Comparison of ENCODE assay signal across 8 mouse cellular contexts in the genomic region with DNA sequence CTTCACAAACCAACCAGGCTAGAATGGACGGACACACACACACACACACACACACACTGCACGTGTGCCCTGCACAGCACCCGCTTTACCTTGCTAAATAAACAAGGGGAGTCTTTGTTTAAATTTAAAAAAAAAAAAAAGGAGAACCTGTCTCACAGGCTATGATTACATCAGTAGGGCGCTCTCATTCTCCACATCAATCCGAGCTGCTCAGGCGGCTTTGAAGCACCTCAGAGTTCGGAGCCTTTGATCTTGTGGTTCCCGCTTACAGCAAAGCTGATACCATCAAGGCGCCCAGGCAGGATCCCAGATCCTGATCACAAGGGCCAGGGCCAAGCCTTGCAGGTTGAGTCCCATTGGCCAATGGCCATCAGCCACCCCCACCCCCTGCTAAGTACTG. TPM values are rescaled to one million over a fixed set of nuclear protein-coding genes. Genes with fewer than 3 reads are reported as not detected.
A peak's percentile ranks its signal among the peaks of the same experiment; 100 is the strongest.
DNase-seq lines count a peak whose midpoint lies in the region; ATAC-seq and TF ChIP-seq lines count a peak whose summit lies in the region.

No protein-coding gene starts in this region.

- H3K36me3 ChIP-seq in heart, embryonic 13.5 days: 0 out of 2 replicates have a peak, but pooled peaks cover 3% of the 10 kb centered on the region
- no peaks in the 10 kb centered on the region for H3K36me3 ChIP-seq in liver, postnatal 0 days (replicated peaks; ENCODE audit: insufficient read depth, low read length)

- no peaks in the 10 kb centered on the region for H3K27me3 ChIP-seq in heart, embryonic 13.5 days (replicated peaks)
- no peaks in the 10 kb centered on the region for H3K27me3 ChIP-seq in liver, postnatal 0 days (ENCODE audit: insufficient read depth, low read length)

- peaks cover 58% of the 10 kb centered on the region for H3K4me1 ChIP-seq in heart, embryonic 13.5 days
- H3K4me1 ChIP-seq in liver, postnatal 0 days (ENCODE audit: insufficient read depth): peaks cover 29% of the 10 kb centered on the region

- no peak for DNase-seq in heart, postnatal 10 days
- peak; percentile 92 for DNase-seq in T-cell, adult 2 months (ENCODE audit: low spot score)
- DNase-seq in liver, postnatal 0 days: peak; percentile 38
- peak; percentile 70 for DNase-seq in thymus, postnatal 4 days
- no peak for DNase-seq in retina, embryonic 14.5 days (ENCODE audit: low spot score)
- no peak for DNase-seq in left cerebral cortex, postnatal 36 days (ENCODE audit: low spot score in 2 of 2)

- no peak overlapping the region for H3K27ac ChIP-seq in heart, embryonic 13.5 days (replicated peaks)
- peak overlapping the region; percentile 74; the same call in 1 of the 2 replicates for H3K27ac ChIP-seq in liver, postnatal 0 days (ENCODE audit: low read depth)

- no peak for TF ChIP-seq EP300 in liver, postnatal 0 days (IDR thresholded peaks at IDR 0.05; ENCODE audit: low read depth)

- H3K9ac ChIP-seq in heart, embryonic 13.5 days: no peak overlapping the region
- H3K9ac ChIP-seq in liver, postnatal 0 days (replicated peaks): no peak overlapping the region

- H3K9me3 ChIP-seq in heart, embryonic 13.5 days: no peaks in the 10 kb centered on the region
- no peaks in the 10 kb centered on the region for H3K9me3 ChIP-seq in liver, postnatal 0 days (ENCODE audit: low read length)

- peak overlapping the region; percentile 35 for H3K4me2 ChIP-seq in heart, embryonic 13.5 days
- H3K4me2 ChIP-seq in liver, postnatal 0 days (ENCODE audit: low read depth, low read length): 0 out of 2 replicates have a peak overlapping the region, but pooled peaks have one; percentile 29

- 34% methylated on average over 9 of the region's 9 CpGs for WGBS in heart, embryonic 13.5 days
- WGBS in liver, postnatal 0 days (ENCODE audit: insufficient replicate concordance): 72% methylated on average over 9 of the region's 9 CpGs

- intact Hi-C loops in heart, postnatal 10 days (cut with DNase I): no loop called here
- intact Hi-C loops in left cerebral cortex, postnatal 36 days (cut with DNase I): no loop called here

- ATAC-seq in heart, embryonic 13.5 days (ENCODE audit: extremely low read depth, insufficient number of reproducible peaks, low FRiP score, low TSS enrichment): no peak
- ATAC-seq in inflammation-experienced regulatory T-cells, adult 6 months: peak; percentile 91
- ATAC-seq in liver, postnatal 0 days: peak; percentile 38

- no peak for TF ChIP-seq CTCF in liver, postnatal 0 days (IDR thresholded peaks at IDR 0.05; ENCODE audit: low read depth)

- H3K4me3 ChIP-seq in heart, embryonic 13.5 days: no peak overlapping the region
- no peak overlapping the region for H3K4me3 ChIP-seq in liver, postnatal 0 days (ENCODE audit: low read depth, low read length)

RNA-seq across cellular contexts. Expression of a gene that starts 33.1 kb away (rescaled TPM):
- polyA plus RNA-seq in heart, embryonic 13.5 days (2015; fragmentation: Nextera tagmentation; extraction: Ambion mirVana): 7.6 and 8.6 TPM in 2 replicates
- total RNA-seq in heart, postnatal 10 days (2021): 10 to 100 TPM; 11.9 to 14.7 TPM
- 10 to 100 TPM in 2 of 3 experiments, 1 to 10 TPM in 1; 3.3 to 19.8 (median 17.3) TPM for polyA plus RNA-seq in inflammation-experienced regulatory T-cells, adult 6 months (2017; shearing (Covaris generic))
- polyA plus RNA-seq in liver, postnatal 0 days (2015; fragmentation: Nextera tagmentation; extraction: Ambion mirVana): 3.9 and 4.5 TPM in 2 replicates
- 10 to 100 TPM; 19.5 to 20.2 TPM for total RNA-seq in left cerebral cortex, postnatal 36 days (2021)

Comparison
In these comparisons a context has a peak if more than half of its experiments do, and no peak if none do; other contexts are left out.
1. DNase-seq: peak in T-cell, adult 2 months (single experiment), liver, postnatal 0 days (single experiment) and thymus, postnatal 4 days (single experiment); none in heart, postnatal 10 days (0 of 2), retina, embryonic 14.5 days (single experiment) and left cerebral cortex, postnatal 36 days (0 of 2).